Mouse (Mus musculus) liver, adult 2 months (tissue): Measurements from ENCODE around the gene Npas2. TPM values are rescaled to one million over a fixed set of nuclear protein-coding genes. Genes with fewer than 3 reads are reported as not detected.

Experiments used
- DNase-seq: peaks from one replicate; pipeline ENCODE4 v3.0.0-alpha.2; 2011; ENCODE audit warnings: low read depth, low spot score; ENCODE audit errors: extremely low read depth
- H3K27ac ChIP-seq: fragments of 200-500 bp; replicated peaks from 2 replicates; pipeline ENCODE4 v1.5.1; 2012; ENCODE audit warnings: low read depth, mild to moderate bottlenecking, control low read depth, inconsistent platforms, low read length; ENCODE audit not compliant: insufficient read depth
- H3K27me3 ChIP-seq: fragments of 200-500 bp; 2 replicates; pipeline ENCODE4 v1.6.1; 2012; ENCODE audit warnings: mild to moderate bottlenecking, moderate library complexity, low read length, inconsistent platforms; ENCODE audit not compliant: control insufficient read depth, insufficient read depth
- H3K36me3 ChIP-seq: fragments of 200-500 bp; 2 replicates; pipeline ENCODE4 v1.6.1; 2012; ENCODE audit warnings: low read length, inconsistent platforms; ENCODE audit not compliant: control insufficient read depth, insufficient read depth
- H3K4me1 ChIP-seq: fragments of 200-500 bp; 2 replicates; pipeline ENCODE4 v1.6.1; 2011; ENCODE audit warnings: low read length; ENCODE audit not compliant: control insufficient read depth, insufficient read depth
- H3K4me3 ChIP-seq: fragments of 200-500 bp; 2 replicates; pipeline ENCODE4 v1.5.1; 2011; ENCODE audit warnings: low read depth, mild to moderate bottlenecking, control low read depth, low read length, moderate library complexity; ENCODE audit not compliant: insufficient read depth
- H3K79me2 ChIP-seq: fragments of 200-500 bp; 2 replicates; pipeline ENCODE4 v1.6.1; 2012; ENCODE audit warnings: inconsistent platforms, mild to moderate bottlenecking, low read length, moderate library complexity; ENCODE audit not compliant: control insufficient read depth, insufficient read depth
- H3K9ac ChIP-seq: fragments of 200-500 bp; 2 replicates; pipeline ENCODE4 v1.6.1; 2012; ENCODE audit warnings: low read depth, mild to moderate bottlenecking, control low read depth, inconsistent platforms, low read length
- CTCF ChIP-seq: fragments of 200-500 bp; IDR thresholded peaks from 2 replicates; pipeline ENCODE4 v1.5.1; 2011; ENCODE audit warnings: low read depth, low read length, control low read depth
- POLR2A ChIP-seq: fragments of 200-500 bp; IDR thresholded peaks from 2 replicates; pipeline ENCODE4 v1.6.1; 2011; ENCODE audit warnings: low read length, control low read depth; ENCODE audit not compliant: insufficient read depth; ENCODE audit errors: extremely low read depth
- WGBS: fragments of 180-500 bp; shearing (Covaris S2); methylation state at CpG from one replicate; pipeline ENCODE4 v1.1.7; 2018; 5-methylcytosine and 5-hydroxymethylcytosine counted together
- polyA plus RNA-seq: library from polyadenylated mRNA; depleted of rRNA; stranded (reverse); fragments of >200 nt; gene quantifications from 2 replicates; pipeline ENCODE4 v1.2.3, GENCODE M21; 2012
- total RNA-seq: library from RNA; depleted of rRNA; stranded (reverse); fragments of >200 nt; gene quantifications from 2 replicates; pipeline ENCODE4 v1.2.3, GENCODE M21; 2014

The Npas2 gene
- total and polyA plus RNA-seq, 2 experiments = 3.7 TPM; not detected in 1

- WGBS = 9% methylated on average over 3 of the region's 3 CpGs
- Histone ChIP-seq H3K9ac (no peak overlapping the region), H3K4me3 (no peak overlapping the region), H3K4me1 (peaks cover 12% of the 10 kb centered on the region), H3K79me2 (no peaks in the 10 kb centered on the region), H3K27me3 (no peaks in the 10 kb centered on the region), H3K36me3 (0 out of 2 replicates have a peak, but pooled peaks cover 3% of the 10 kb centered on the region), H3K27ac (no peak overlapping the region)
- DNase-seq = peak; percentile 89
- TF ChIP-seq CTCF = no peak
- TF ChIP-seq POLR2A = no peak
Measured at GRCm38 (mm10) chr1:39288425-39288824, 94.9 kb downstream of the Npas2 start.

GRCm38 (mm10) chr1:39292001-39292400, 98.5 kb downstream of the Npas2 start:
- no peaks in the 10 kb centered on the region for H3K27me3 ChIP-seq
- peaks cover 10% of the 10 kb centered on the region for H3K4me1 ChIP-seq
- H3K27ac ChIP-seq = no peak overlapping the region
- no peak overlapping the region for H3K4me3 ChIP-seq
- H3K79me2 ChIP-seq = no peaks in the 10 kb centered on the region
- 0 out of 2 replicates have a peak, but pooled peaks cover 3% of the 10 kb centered on the region for H3K36me3 ChIP-seq
- TF ChIP-seq CTCF = no peak
- TF ChIP-seq POLR2A = no peak
- DNase-seq = no peak
- no peak overlapping the region for H3K9ac ChIP-seq
- 89% methylated on average over 3 of the region's 3 CpGs for WGBS

GRCm38 (mm10) chr1:39298294-39298693, 104.8 kb downstream of the Npas2 start:
- no peak overlapping the region for H3K9ac ChIP-seq
- 91% methylated on average over 9 of the region's 9 CpGs for WGBS
- TF ChIP-seq CTCF (no peak), POLR2A (no peak)
- no peak overlapping the region for H3K27ac ChIP-seq
- peaks cover 2% of the 10 kb centered on the region; the same call in 1 of the 2 replicates for H3K4me1 ChIP-seq
- H3K4me3 ChIP-seq = no peak overlapping the region
- H3K79me2 ChIP-seq = no peaks in the 10 kb centered on the region
- H3K36me3 ChIP-seq = no peaks in the 10 kb centered on the region
- DNase-seq = no peak
- H3K27me3 ChIP-seq = no peaks in the 10 kb centered on the region

- TF ChIP-seq POLR2A (no peak), CTCF (no peak)
- Histone ChIP-seq H3K9ac (no peak overlapping the region), H3K27ac (no peak overlapping the region), H3K4me1 (peaks cover 2% of the 10 kb centered on the region; the same call in 1 of the 2 replicates), H3K4me3 (no peak overlapping the region), H3K27me3 (no peaks in the 10 kb centered on the region), H3K36me3 (no peaks in the 10 kb centered on the region), H3K79me2 (no peaks in the 10 kb centered on the region)
- WGBS = 88% methylated on average over 9 of the region's 9 CpGs
- no peak for DNase-seq
Measured at GRCm38 (mm10) chr1:39300243-39300642, 106.7 kb downstream of the Npas2 start.

- no peaks in the 10 kb centered on the region for H3K27me3 ChIP-seq
- H3K27ac ChIP-seq = no peak overlapping the region
- 91% methylated on average over 6 of the region's 6 CpGs for WGBS
- no peak for DNase-seq
- H3K36me3 ChIP-seq = no peaks in the 10 kb centered on the region
- no peak overlapping the region for H3K4me3 ChIP-seq
- peaks cover 2% of the 10 kb centered on the region; the same call in 1 of the 2 replicates for H3K4me1 ChIP-seq
- no peak overlapping the region for H3K9ac ChIP-seq
- H3K79me2 ChIP-seq = no peaks in the 10 kb centered on the region
- TF ChIP-seq CTCF (no peak), POLR2A (no peak)
Measured at GRCm38 (mm10) chr1:39300676-39301075, 107.1 kb downstream of the Npas2 start.

- DNase-seq = peak; percentile 83
- peaks cover 2% of the 10 kb centered on the region; the same call in 1 of the 2 replicates for H3K4me1 ChIP-seq
Measured at GRCm38 (mm10) chr1:39302246-39302645, 108.7 kb downstream of the Npas2 start.

More at GRCm38 (mm10) chr1:39302246-39302645, 108.7 kb downstream of the Npas2 start:
- Histone ChIP-seq H3K27me3 (no peaks in the 10 kb centered on the region), H3K4me3 (no peak overlapping the region), H3K27ac (no peak overlapping the region), H3K79me2 (no peaks in the 10 kb centered on the region), H3K9ac (no peak overlapping the region), H3K36me3 (no peaks in the 10 kb centered on the region)
- WGBS = 37% methylated on average over 7 of the region's 7 CpGs
- no peak for TF ChIP-seq POLR2A
- no peak for TF ChIP-seq CTCF
